Mouse (Mus musculus) megakaryocyte, adult 5-6 weeks (primary cell): Measurements from ENCODE around the gene Cpeb1. TPM values are rescaled to one million over a fixed set of nuclear protein-coding genes. Genes with fewer than 3 reads are reported as not detected.

ENCODE experiments used
- ATAC-seq: 2 replicates; pipeline ENCODE4 v1.8.0; 2016; ENCODE audit warnings: mild to moderate bottlenecking, inconsistent platforms; ENCODE audit not compliant: poor library complexity, severe bottlenecking
- total RNA-seq, 2 experiments: library from RNA; stranded (forward) in 1 of 2; stranded (reverse) in 1 of 2; fragments of 153-499, 151-499 nt in 1 of 2; fragments of 221-1000, 200-1000 nt in 1 of 2; gene quantifications; 2 replicates each; pipeline versions ENCODE4 v1.2.3 to v1.2.4; 2015 to 2017

Gene Cpeb1
- total RNA-seq, 2 experiments from 2014 or later: 0.22 to 0.70 TPM

- ATAC-seq: peak; percentile 57
These were observed 82.8 kb downstream of the Cpeb1 start for GRCm38 (mm10) chr7:81372337-81372920.

- peak; percentile 76 for ATAC-seq
These were observed 83.5 kb downstream of the Cpeb1 start for GRCm38 (mm10) chr7:81371811-81372210.

- no peak for ATAC-seq
These were observed 85.5 kb downstream of the Cpeb1 start for GRCm38 (mm10) chr7:81369724-81370123.

DNA sequence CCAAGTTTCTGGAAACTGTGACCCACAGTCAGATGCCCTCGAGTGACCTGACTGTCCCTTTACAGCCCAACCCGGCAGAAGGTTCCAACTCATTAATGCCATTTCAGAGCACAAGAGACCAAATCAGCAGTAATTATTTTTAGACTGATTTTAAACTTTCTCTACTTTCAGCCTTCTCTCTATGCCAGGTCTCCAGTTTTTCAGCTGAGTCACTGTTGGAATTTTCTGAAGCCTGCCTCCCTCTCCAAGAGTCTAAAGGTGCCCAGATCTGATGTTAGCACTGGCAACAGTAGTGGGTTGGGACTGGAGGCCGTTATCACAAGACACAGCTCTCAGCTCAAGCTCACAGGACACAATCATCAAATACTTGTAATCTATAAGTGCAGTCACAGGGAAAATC, 87.3 kb downstream of the Cpeb1 start:
- ATAC-seq: no peak

- ATAC-seq: no peak
These were observed 98.3 kb downstream of the Cpeb1 start for GRCm38 (mm10) chr7:81356975-81357374.

DNA sequence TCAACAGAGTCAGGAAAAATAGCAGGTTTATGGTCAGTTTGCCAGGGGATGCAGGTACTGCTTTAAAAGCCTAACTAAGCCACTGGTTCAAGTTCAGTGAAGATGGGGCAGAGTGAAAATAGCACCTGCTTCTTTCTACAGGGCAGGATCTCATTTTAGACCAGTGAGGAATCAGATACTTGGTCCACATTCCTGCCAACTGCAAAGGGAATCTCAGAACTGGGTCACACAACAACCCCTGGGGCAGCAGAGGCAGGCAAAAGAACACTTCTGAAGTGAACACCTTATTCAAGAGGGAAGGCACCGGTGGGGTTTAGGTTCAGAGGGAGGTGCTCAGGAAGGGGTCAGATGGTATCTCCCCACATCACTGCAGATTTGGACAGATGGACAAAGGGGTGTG, 98.9 kb downstream of the Cpeb1 start:
- no peak for ATAC-seq

- ATAC-seq: no peak
These were observed 99.5 kb downstream of the Cpeb1 start for GRCm38 (mm10) chr7:81355746-81356145.

- ATAC-seq: no peak
These were observed 103.4 kb downstream of the Cpeb1 start for GRCm38 (mm10) chr7:81351826-81352225.

DNA sequence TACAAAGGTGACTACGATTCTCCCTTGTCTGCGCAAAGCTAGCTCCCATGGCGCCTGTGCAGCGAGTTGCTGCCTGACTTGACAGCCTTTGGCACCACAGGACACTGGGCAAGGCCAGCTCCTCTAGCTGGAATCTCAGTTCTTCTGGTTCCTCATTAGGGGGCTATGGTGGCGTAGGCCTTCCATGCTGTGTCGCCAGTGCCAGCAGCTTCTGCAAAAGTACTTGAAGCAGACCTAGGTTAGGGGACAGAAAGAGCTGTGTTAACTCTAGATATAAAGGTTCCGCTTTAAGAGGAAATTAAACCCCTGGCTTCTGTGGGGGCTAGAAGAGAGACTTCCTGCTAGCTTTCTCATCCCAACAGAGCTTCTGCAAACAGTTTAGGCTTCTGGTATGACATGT, 107.1 kb downstream of the Cpeb1 start:
- peak; percentile 8; the same call in 1 of the 2 replicates for ATAC-seq

DNA sequence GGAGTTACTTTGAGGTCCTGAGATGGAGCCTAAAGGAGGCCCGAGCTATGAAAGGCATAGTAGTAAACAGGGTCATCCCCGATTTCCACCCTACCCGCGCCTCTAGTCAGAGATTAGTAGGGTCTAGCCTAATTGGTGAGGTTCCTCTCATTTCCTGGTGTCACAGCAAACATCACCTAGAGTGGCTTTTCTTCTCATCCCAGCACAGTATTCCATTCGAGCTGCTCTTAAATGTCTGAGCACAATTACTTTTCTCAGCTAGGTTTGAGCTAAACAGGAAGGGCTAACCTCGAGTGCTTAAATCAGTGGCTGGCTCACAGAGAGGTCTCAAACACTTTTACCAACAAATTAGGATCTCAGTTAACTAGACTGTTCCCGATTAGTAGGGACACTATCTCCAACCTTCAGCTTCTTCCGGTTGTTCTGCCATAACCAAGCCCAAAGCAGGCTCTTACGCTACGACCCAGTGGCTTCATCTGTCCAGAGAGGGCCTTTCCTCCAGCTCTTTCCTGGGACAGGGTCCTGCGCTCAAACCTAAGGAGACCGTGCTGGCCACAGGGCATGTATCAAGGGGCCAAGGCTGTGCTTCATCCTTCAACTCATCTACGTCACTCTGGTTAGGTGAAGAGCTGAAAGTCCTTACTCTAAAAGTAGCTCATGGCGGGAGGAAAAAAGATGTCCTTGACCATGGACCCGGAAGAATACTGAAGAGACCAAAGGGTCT, 109.7 kb downstream of the Cpeb1 start:
- ATAC-seq: peak; percentile 13

DNA sequence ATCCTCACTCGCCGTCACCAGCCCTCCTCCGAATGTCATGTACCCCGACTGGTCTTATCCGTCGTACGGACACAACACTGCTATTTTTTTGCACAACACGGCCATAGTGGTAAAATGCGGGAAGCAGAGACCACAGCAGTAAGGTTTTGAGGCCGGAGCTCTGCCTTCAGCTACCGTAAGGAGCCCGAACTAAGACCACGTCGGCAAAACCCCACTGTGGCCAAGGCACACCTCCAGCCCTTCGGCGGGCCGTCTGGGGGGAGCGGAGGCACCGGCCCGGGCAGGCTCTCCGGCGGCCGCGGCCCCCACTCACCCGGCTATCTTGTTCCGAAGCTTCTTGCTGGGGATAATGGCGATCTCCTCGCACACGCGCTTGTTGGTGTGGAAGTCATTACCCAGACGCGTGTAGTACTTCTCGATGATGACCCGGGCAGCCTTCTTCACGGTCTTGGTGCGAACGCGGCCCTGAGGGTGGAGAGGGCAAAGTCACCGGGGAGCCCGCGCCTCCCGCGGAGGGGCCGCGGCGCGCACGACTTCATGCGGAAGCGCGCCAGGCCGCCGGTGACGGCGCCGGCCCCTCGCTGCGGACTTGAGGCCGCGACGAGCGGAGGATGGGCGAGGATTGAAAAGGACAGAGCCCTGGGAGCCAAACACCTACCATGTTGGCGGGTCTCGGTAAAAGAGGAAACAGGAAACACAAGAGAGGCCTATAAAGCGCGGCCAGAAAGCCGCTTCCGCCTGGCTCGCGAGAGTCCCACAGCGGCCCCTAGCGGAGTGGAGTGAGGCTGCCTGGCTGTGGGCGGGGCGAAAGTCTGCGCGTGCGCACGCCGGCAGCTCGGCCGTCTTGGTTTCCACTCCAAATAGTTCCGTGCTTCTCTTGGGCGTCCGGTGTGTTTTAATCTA, 110.5 kb downstream of the Cpeb1 start, which contains the start of gene Rps17:
Gene Rps17 (minus strand): TSS at position 711 of the 903 bp plus-strand sequence.
- ATAC-seq: peak; percentile 93

DNA sequence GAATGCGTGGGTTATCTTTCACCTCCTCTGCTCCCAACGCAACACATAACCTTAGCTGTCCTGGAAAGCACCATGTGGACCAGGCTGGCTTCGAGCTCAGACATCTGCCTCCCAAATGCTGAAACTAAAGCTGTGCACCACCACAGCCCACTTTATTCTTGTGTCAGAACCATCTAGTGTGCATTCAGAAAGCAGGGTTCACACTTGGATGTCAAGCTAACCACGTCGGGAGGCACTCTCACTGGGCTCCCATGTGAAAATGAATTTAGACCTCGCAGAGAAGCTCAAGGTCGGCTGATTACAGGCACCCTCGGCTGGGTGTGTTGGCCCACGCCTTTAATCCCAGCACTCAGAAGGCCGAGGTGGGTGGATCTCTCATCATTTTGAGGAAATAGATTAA, 111.4 kb downstream of the Cpeb1 start:
- no peak for ATAC-seq

DNA sequence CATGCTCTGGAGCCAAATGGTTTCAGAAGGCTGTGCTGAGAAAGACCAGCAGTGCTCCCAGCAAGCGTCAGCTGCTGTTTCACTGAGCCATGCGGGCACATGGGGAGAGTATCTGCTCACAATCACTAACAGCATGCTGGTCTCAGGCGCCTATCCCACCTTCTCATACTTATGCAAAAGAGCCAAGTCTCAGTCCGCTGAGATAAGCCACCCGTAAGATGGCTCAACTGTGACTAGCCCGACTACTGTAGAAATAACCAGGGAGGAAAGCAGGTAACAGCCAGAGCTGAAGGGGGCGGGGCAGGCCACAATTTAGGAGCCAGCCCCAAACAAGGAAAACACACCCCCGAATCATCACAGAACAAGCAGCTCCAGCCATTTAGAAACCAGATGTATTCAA, 111.9 kb downstream of the Cpeb1 start:
- no peak for ATAC-seq

GRCm38 (mm10) chr7:81342356-81343094, 112.7 kb downstream of the Cpeb1 start:
- ATAC-seq: no peak

GRCm38 (mm10) chr7:81341563-81341962, 113.7 kb downstream of the Cpeb1 start:
- ATAC-seq: no peak

DNA sequence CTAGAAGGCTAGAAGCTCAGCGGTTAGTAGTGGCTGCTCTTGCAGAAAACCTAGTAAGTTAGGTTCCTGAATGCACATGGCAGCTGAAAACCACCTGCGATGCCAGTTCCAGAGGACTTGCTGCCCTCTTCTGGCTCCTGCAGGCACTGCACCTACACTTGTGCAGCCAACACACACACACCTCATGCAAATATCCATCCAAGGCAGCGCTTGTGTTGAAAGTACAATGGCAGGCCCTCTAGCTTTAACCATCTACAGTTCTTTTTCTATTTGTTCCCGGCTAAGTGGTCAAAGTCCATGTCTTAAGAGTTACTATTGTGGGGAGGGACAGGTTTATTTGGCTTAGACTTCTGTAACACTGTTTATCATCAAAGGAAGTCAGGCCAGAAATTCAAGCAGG, 115.5 kb downstream of the Cpeb1 start:
- peak; percentile 68 for ATAC-seq

DNA sequence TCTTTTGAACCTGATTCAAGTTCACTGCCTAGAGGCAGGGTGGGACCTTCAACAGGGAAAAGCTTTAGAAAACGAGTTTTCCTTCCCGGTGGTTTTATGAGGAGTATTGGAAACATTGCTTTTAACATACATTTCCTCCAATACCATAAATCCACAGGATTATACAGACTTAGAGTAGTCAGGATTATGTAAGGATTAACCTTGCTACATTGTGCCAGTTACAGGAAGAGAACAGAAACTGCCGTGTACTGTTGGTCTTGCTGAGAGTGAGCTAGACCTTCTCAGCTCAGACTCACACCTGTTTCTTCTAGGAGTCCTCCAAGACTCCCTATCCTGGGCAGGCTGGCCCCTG, 116.8 kb downstream of the Cpeb1 start:
- ATAC-seq: no peak

- ATAC-seq: no peak
These were observed 117.3 kb downstream of the Cpeb1 start for GRCm38 (mm10) chr7:81337785-81338521.

DNA sequence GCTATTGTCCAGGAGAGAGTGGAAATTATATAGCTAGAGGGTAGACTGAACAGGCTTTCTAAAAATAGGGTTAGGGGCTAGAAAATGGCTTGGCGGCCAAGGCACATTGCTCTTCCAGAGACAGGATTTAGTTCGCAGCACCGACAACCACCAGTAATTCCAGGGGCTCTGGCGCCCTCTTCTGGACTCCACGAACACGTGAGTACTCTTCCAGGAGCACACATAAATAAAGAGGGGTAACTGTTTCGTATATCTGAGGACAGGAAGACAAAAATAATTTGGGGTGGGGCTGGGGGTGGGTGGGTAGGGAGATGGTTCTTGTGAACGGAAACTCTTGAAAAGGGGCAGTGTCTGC, 118.9 kb downstream of the Cpeb1 start:
- ATAC-seq: peak; percentile 61

- ATAC-seq: no peak
These were observed 119.4 kb downstream of the Cpeb1 start for GRCm38 (mm10) chr7:81335705-81336431.
